Mouse (Mus musculus) R1 (cell line): ENCODE measurements around the gene Hbb-bh2.
A peak's percentile ranks its signal among the peaks of the same experiment; 100 is the strongest.
"Not testable (repeated sequence)": the region's sequence is repeated elsewhere in the genome, so short reads cannot be mapped to it uniquely, and the experiment has no call there.

ENCODE experiments used
- DNase-seq: peaks from one replicate; pipeline ENCODE4 v3.0.0-alpha.2; 2018; ENCODE audit warnings: low read depth, low spot score

Hbb-bh2 gene

DNA sequence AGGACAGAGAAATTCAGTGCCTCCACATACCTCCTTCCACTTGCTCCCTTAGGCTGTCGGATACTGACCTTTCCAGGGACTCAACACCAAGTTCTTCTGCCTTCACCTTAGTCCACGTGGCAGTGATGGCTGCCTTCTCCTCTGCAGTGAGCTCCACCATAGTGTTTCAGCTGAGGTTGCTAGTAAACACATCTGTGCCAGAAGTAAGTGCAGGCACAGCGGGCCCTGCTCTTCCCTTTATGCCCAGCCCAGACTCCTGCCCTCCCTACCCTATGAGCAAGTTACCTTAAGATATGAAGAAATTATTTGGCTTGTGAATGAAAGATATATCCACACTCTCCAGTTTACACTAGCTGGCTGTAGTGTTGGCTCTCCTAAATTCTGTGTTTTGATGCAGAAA is at the start of gene Hbb-bh2:
Hbb-bh2 (minus strand) TSS at position 253 of the 400 bp plus-strand sequence.
- no peak for DNase-seq

- DNase-seq, result no peak
Observed at GRCm38 (mm10) chr7:103886152-103886551, 45.8 kb upstream of the Hbb-bh2 start, which contains the start of gene Olfr66. TSS of gene Olfr66 (minus strand) at chr7:103886252.

- no peak for DNase-seq
Observed at GRCm38 (mm10) chr7:103877093-103877492, 36.8 kb upstream of the Hbb-bh2 start.

GRCm38 (mm10) chr7:103874451-103874850 is 34.1 kb upstream of the Hbb-bh2 start:
- no peak for DNase-seq

DNA sequence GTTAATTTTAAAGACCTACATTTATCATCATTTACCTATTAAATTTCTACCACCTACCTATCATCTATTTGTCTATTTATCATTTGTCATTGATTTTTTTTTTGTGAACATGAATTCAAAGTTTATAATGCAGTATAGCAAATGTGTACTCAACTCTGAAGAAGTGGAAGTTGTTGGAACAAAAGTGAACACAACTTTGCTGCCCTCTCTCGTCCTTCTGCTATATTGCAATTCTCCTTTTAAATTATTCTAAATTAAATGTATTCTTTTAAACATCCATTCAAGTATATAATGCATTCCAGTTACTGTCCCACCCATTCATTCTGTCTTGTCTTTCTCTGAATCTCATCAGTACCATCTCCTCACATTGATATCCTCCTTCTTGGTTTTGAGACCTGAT is 32.7 kb upstream of the Hbb-bh2 start:
- DNase-seq, result no peak

GRCm38 (mm10) chr7:103870667-103871066 is 30.3 kb upstream of the Hbb-bh2 start:
- DNase-seq, result no peak

DNA sequence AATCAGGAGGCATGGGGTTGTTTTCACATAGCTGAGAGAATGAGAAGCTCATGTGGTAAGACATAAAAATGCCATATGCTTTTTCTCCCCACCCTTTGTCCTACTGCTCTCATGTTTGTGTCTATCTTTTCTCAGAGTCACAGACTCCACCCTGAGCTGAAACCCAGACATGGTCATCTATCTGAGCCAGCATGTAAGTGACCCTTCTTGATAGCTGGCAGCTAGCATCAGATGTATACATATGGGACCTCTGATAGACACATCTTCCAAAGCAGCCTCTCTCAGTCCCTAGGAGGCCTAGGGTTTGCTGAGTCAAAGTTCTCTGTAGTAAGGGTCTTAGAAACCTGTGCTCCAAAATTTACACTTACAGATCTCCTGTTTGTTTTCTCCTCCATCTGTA is 25.4 kb upstream of the Hbb-bh2 start:
- DNase-seq, result no peak

DNA sequence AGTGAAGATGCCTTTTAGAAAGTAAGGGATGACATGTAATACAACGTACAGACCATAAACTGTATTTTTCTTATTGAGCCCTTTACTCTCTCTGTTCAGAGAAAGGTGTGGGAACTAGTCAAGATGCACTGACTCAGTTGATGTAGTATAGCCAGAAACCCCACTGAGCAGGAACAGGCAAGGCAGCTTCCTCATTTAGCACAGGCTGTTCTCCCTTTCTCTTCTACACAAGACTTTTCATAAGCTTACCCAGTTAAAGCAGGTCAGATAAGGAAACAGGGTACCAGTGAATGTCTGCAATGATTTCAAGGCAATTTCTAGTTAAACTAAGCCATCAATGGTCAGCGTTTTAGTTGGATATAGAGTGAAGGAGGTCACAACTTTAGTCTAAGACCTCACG is 21.2 kb upstream of the Hbb-bh2 start:
- no peak for DNase-seq

GRCm38 (mm10) chr7:103860855-103861254 is 20.5 kb upstream of the Hbb-bh2 start:
- peak; percentile 91 for DNase-seq

GRCm38 (mm10) chr7:103859076-103859475 is 18.8 kb upstream of the Hbb-bh2 start:
- DNase-seq, result no peak

GRCm38 (mm10) chr7:103854669-103855068 is 14.3 kb upstream of the Hbb-bh2 start:
- no peak for DNase-seq

DNA sequence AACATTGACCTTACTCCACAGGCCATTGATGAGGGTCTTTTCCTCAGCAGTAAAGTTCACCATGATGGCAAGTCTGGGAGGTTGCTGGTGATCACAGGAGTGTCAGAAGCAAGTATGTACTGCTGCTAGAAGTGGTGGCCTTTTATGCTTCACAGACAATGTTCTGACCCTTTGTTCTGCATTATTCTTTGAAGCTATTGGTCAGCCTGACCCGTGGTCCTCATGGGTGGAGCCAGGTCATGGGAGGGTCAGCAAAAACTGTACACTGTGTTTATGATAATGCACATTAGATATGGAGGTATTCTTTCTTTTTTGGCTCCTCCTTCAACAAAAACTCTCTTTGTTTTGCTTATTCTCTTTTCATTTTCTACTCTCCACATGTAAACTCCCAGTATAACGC is 12.8 kb upstream of the Hbb-bh2 start, which contains the start of gene Hbb-y:
Hbb-y (minus strand) TSS at position 127 of the 400 bp plus-strand sequence.
- DNase-seq, result no peak

DNA sequence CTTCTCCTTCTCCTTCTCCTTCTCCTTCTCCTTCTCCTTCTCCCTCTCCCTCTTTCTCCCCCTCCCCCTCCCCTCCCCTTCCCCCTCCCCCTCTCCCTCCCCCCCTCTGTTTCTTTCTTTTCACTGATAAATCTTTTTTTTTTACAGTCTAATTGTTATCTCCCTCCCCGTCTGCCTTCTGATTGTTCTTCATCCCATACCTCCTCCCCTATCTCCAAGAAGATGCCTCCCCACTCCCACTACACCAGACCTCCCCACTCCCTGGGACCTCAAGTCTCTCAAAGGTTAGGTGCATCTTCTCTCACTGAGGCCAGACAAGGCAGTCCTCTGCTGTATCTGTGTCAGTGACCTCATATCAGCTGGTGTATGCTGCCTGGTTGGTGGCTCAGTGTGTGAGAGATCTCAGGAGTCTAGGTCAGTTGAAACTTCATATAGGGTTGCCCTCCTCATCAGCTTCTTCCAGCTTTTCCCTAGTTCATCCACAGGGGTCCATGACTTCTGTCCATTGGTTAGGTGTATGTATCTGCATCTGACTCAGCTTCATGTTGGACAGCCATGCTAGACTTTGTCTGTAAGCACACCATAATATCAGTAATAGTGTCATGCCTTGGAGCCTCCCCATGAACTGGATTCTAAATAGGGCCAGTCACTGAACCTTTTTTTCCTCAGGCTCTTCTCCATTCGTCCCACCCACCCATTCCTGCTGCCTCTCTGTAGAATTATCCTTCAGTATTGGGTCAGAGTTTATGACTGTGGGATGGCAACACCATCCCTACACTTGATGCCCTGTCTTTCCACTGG is 4.4 kb upstream of the Hbb-bh2 start:
- no peak for DNase-seq

- DNase-seq, result no peak
Observed at GRCm38 (mm10) chr7:103843034-103843433, 2.7 kb upstream of the Hbb-bh2 start, which contains the start of gene Hbb-bh1. TSS of gene Hbb-bh1 (minus strand) at chr7:103843164.

DNA sequence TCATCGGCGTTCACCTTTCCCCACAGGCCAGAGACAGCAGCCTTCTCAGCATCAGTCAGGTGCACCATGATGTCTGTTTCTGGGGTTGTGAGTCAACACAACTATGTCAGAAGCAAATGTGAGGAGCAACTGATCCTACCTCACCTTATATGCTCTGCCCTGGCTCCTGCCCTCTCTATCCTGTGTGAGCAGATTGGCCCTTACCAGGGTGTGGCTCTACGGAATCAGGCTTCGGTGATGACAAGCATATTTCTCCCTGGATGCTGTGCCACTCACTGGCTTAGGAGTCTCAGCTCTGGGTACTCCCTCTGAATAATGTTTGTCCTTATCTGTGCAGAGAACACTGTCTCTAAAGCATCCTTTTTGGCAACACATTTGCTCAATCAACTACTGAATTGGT is 12.5 kb downstream of the Hbb-bh2 start, which contains the start of gene Hbb-bs:
Hbb-bs (minus strand) TSS at position 289 of the 400 bp plus-strand sequence.
- DNase-seq, result no peak

GRCm38 (mm10) chr7:103827139-103827538 is 13.2 kb downstream of the Hbb-bh2 start:
- not testable (repeated sequence) for DNase-seq

DNA sequence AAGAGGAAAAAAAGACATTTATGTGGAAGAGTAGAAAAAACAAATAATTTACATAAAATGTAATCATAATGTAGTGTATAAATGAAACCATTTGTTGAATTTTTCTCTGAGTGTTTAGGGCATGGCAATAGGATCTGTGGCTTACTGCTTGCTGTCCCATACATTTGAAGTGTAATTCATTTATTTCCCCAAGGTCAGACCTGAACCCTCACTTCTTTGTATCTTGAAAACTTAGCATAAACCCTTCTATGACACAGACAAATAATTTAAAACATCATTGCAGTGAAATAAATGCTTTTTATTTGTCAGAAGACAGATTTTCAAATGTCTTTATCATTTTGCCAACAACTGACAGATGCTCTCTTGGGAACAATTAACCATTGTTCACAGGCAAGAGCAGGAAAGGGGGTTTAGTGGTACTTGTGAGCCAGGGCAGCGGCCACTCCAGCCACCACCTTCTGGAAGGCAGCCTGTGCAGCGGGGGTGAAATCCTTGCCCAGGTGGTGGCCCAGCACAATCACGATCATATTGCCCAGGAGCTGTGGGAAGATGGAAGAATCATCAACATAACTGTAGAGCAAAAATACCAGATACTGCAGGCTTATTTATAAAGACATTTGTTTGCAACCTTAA is 13.9 kb downstream of the Hbb-bh2 start:
- DNase-seq, result no peak

- DNase-seq, result no peak
Observed at GRCm38 (mm10) chr7:103825536-103826254, 14.6 kb downstream of the Hbb-bh2 start.

DNA sequence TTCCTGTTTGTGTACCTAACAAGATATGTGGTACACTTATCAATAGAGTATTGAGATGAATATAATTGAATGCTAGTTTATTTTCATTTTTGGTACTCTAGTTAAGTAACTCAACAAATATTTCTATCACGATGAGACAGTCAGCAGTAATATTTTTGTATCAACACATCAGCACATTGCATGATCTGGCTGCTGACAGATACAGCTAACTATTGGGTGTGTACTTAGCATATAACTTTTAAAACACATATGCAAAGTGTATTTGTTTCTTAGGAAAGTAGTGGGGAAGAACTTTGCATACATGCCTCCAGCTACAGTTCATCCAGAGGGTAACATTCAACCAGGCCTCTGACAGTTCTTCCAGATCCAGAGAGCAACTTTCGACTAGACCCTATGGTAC is 15.7 kb downstream of the Hbb-bh2 start:
- DNase-seq, result no peak

- not testable (repeated sequence) for DNase-seq
Observed at GRCm38 (mm10) chr7:103815085-103815484, 25.2 kb downstream of the Hbb-bh2 start.

GRCm38 (mm10) chr7:103813766-103814165 is 26.6 kb downstream of the Hbb-bh2 start, which contains the start of gene Hbb-bt:
TSS of gene Hbb-bt (minus strand) at chr7:103813996.
- DNase-seq, result no peak

DNA sequence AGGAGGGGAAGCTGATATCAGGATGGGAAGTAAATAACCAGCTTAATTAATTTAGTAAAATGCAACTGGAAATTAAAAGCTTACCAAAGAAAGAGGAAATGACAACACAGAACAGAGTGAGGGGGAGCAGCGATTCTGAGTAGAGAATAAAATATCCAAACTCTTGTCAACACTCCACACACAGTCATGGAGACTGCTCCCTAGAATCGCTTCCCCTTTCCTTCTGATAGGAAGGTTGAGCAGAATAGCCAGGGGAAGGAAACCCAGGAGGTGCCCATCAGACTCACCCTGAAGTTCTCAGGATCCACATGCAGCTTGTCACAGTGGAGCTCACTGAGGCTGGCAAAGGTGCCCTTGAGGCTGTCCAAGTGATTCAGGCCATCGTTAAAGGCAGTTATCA is 27.2 kb downstream of the Hbb-bh2 start:
- DNase-seq, result not testable (repeated sequence)
